Mouse (Mus musculus) liver, adult 2 months (tissue): ENCODE results near the gene Umad1.

Experiments
- CTCF ChIP-seq: fragments of 200-500 bp; IDR thresholded peaks from 2 replicates; pipeline ENCODE4 v1.5.1; 2011; ENCODE audit warnings: low read depth, low read length, control low read depth
- POLR2A ChIP-seq: fragments of 200-500 bp; IDR thresholded peaks from 2 replicates; pipeline ENCODE4 v1.6.1; 2011; ENCODE audit warnings: low read length, control low read depth; ENCODE audit not compliant: insufficient read depth; ENCODE audit errors: extremely low read depth

- TF ChIP-seq POLR2A (no peak), CTCF (no peak)
Measured at GRCm38 (mm10) chr6:8423142-8423541, 164.1 kb downstream of the Umad1 start.
